Mouse (Mus musculus) CH12.LX (cell line): ENCODE data around the gene Tmem222.

Experiments
- ELF1 ChIP-seq: IDR thresholded peaks from 2 replicates; pipeline ENCODE4 v1.6.1; 2014; ENCODE audit warnings: low read depth, mild to moderate bottlenecking, inconsistent platforms, low read length, improper control_type of control experiment
- EP300 ChIP-seq: IDR thresholded peaks from 2 replicates; pipeline ENCODE4 v1.6.1; 2011; ENCODE audit warnings: low read length, improper control_type of control experiment
- USF2 ChIP-seq: conservative IDR thresholded peaks from 2 replicates; pipeline ENCODE4 v1.6.1; 2011; ENCODE audit warnings: low read depth, low read length, improper control_type of control experiment

- no peak for TF ChIP-seq EP300
- TF ChIP-seq ELF1 = no peak
- TF ChIP-seq USF2 = no peak
Observed at GRCm38 (mm10) chr4:133256820-133257219, 20.8 kb downstream of the Tmem222 start.
